Mouse (Mus musculus) embryonic facial prominence, embryonic 10.5 days (tissue): ENCODE data around the gene Gstp3. TPM values are rescaled to one million over a fixed set of nuclear protein-coding genes. Genes with fewer than 3 reads are reported as not detected.

Experiments used
- DNase-seq: peaks from one replicate; pipeline ENCODE4 v3.0.0-alpha.2; 2017; ENCODE audit warnings: low spot score
- H3K27ac ChIP-seq: fragments of 300-500 bp; sonication (generic); replicated peaks from 2 replicates; pipeline ENCODE4 v1.5.1; 2016; ENCODE audit warnings: mild to moderate bottlenecking
- H3K27me3 ChIP-seq: fragments of 300-500 bp; sonication (generic); replicated peaks from 2 replicates; pipeline ENCODE4 v1.6.1; 2016; ENCODE audit warnings: low read depth, mild to moderate bottlenecking; ENCODE audit not compliant: poor library complexity, severe bottlenecking
- H3K36me3 ChIP-seq: fragments of 300-500 bp; sonication (generic); replicated peaks from 2 replicates; pipeline ENCODE4 v1.6.1; 2016; ENCODE audit warnings: mild to moderate bottlenecking, moderate library complexity
- H3K4me1 ChIP-seq: fragments of 300-500 bp; sonication (generic); 2 replicates; pipeline ENCODE4 v1.6.1; 2016
- H3K4me3 ChIP-seq: fragments of 300-500 bp; sonication (generic); 2 replicates; pipeline ENCODE4 v1.5.1; 2016; ENCODE audit warnings: mild to moderate bottlenecking, moderate library complexity
- H3K9me3 ChIP-seq: fragments of 300-500 bp; sonication (generic); 2 replicates; pipeline ENCODE4 v1.6.1; 2016; ENCODE audit warnings: mild to moderate bottlenecking
- WGBS: fragments of 180-500 bp; shearing (Covaris S2); methylation state at CpG from one replicate; pipeline ENCODE4 v1.1.7; 2016; 5-methylcytosine and 5-hydroxymethylcytosine counted together
- polyA plus RNA-seq: library from polyadenylated mRNA; unstranded; fragments of >200 nt; fragmentation: Nextera tagmentation; extraction: Ambion mirVana; gene quantifications from 2 replicates; pipeline ENCODE4 v1.2.1, GENCODE M21; 2016

Gstp3 gene
- polyA plus RNA-seq, 1 experiment from 2014 or later, result not detected

- Histone ChIP-seq H3K4me1 (peaks cover 6% of the 10 kb centered on the region), H3K27ac (no peak overlapping the region), H3K9me3 (no peaks in the 10 kb centered on the region), H3K36me3 (no peaks in the 10 kb centered on the region), H3K27me3 (peaks cover 16% of the 10 kb centered on the region), H3K4me3 (no peak overlapping the region)
- WGBS, result 94% methylated on average over 15 of the region's 15 CpGs
- DNase-seq, result no peak
Measured at GRCm38 (mm10) chr19:4086156-4086555, 26.8 kb upstream of the Gstp3 start.

- WGBS, result 90% methylated on average over 1 of the region's 1 CpGs
- Histone ChIP-seq H3K27me3 (peaks cover 16% of the 10 kb centered on the region), H3K36me3 (no peaks in the 10 kb centered on the region), H3K4me1 (peaks cover 6% of the 10 kb centered on the region), H3K4me3 (no peak overlapping the region), H3K27ac (no peak overlapping the region), H3K9me3 (no peaks in the 10 kb centered on the region)
- DNase-seq, result no peak
Measured at GRCm38 (mm10) chr19:4084984-4085383, 25.6 kb upstream of the Gstp3 start.

- Histone ChIP-seq H3K27ac (no peak overlapping the region), H3K27me3 (peaks cover 16% of the 10 kb centered on the region)
- WGBS, result 27% methylated on average over 8 of the region's 8 CpGs
Measured at GRCm38 (mm10) chr19:4083826-4084225, 24.5 kb upstream of the Gstp3 start.

GRCm38 (mm10) chr19:4083316-4083715, 23.9 kb upstream of the Gstp3 start:
- DNase-seq, result no peak
- WGBS, result 76% methylated on average over 7 of the region's 7 CpGs

More at GRCm38 (mm10) chr19:4083826-4084225, 24.5 kb upstream of the Gstp3 start:
- Histone ChIP-seq H3K4me1 (peaks cover 6% of the 10 kb centered on the region), H3K9me3 (no peaks in the 10 kb centered on the region), H3K4me3 (no peak overlapping the region), H3K36me3 (no peaks in the 10 kb centered on the region)
- DNase-seq, result no peak

GRCm38 (mm10) chr19:4082219-4082965, 23.0 kb upstream of the Gstp3 start:
- Histone ChIP-seq H3K36me3 (no peaks in the 10 kb centered on the region), H3K4me3 (no peak overlapping the region), H3K27ac (no peak overlapping the region), H3K27me3 (peaks cover 16% of the 10 kb centered on the region), H3K4me1 (peaks cover 6% of the 10 kb centered on the region), H3K9me3 (no peaks in the 10 kb centered on the region)
- WGBS, result 83% methylated on average over 11 of the region's 11 CpGs
- no peak for DNase-seq

More at GRCm38 (mm10) chr19:4083316-4083715, 23.9 kb upstream of the Gstp3 start:
- H3K9me3 ChIP-seq, result no peaks in the 10 kb centered on the region
- H3K36me3 ChIP-seq, result no peaks in the 10 kb centered on the region
- peaks cover 16% of the 10 kb centered on the region for H3K27me3 ChIP-seq
- H3K4me1 ChIP-seq, result peaks cover 6% of the 10 kb centered on the region
- no peak overlapping the region for H3K4me3 ChIP-seq
- no peak overlapping the region for H3K27ac ChIP-seq

GRCm38 (mm10) chr19:4081394-4081793, 22.0 kb upstream of the Gstp3 start, which contains the start of gene Cabp2:
Gene Cabp2 (plus strand): TSS chr19:4081578.
- H3K4me3 ChIP-seq, result no peak within 1 kb of the TSS
- no peak for DNase-seq
- 73% methylated on average over 3 of the region's 3 CpGs for WGBS

GRCm38 (mm10) chr19:4080511-4081009, 21.2 kb upstream of the Gstp3 start:
- H3K4me1 ChIP-seq, result peaks cover 6% of the 10 kb centered on the region
- WGBS, result 67% methylated on average over 8 of the region's 8 CpGs
- H3K36me3 ChIP-seq, result no peaks in the 10 kb centered on the region
- H3K27me3 ChIP-seq, result peaks cover 16% of the 10 kb centered on the region
- H3K27ac ChIP-seq, result no peak overlapping the region
- H3K4me3 ChIP-seq, result no peak overlapping the region
- no peak for DNase-seq
- no peaks in the 10 kb centered on the region for H3K9me3 ChIP-seq

More at GRCm38 (mm10) chr19:4081394-4081793, 22.0 kb upstream of the Gstp3 start, which contains the start of gene Cabp2:
- H3K27ac ChIP-seq, result no peak within 1 kb of the TSS
- H3K9me3 ChIP-seq, result no peaks in the 10 kb centered on the region
- peaks cover 6% of the 10 kb centered on the region for H3K4me1 ChIP-seq
- H3K27me3 ChIP-seq, result peaks cover 16% of the 10 kb centered on the region
- H3K36me3 ChIP-seq, result no peaks in the 10 kb centered on the region

- peaks cover 16% of the 10 kb centered on the region for H3K27me3 ChIP-seq
- no peak overlapping the region for H3K4me3 ChIP-seq
- no peaks in the 10 kb centered on the region for H3K9me3 ChIP-seq
- DNase-seq, result no peak
- peaks cover 6% of the 10 kb centered on the region for H3K4me1 ChIP-seq
- H3K27ac ChIP-seq, result no peak overlapping the region
- H3K36me3 ChIP-seq, result no peaks in the 10 kb centered on the region
- WGBS, result 87% methylated on average over 1 of the region's 1 CpGs
Measured at GRCm38 (mm10) chr19:4079594-4079993, 20.2 kb upstream of the Gstp3 start.

GRCm38 (mm10) chr19:4075531-4075930, 16.2 kb upstream of the Gstp3 start:
- no peak for DNase-seq
- Histone ChIP-seq H3K27ac (no peak overlapping the region), H3K9me3 (no peaks in the 10 kb centered on the region), H3K27me3 (no peaks in the 10 kb centered on the region), H3K36me3 (no peaks in the 10 kb centered on the region), H3K4me3 (no peak overlapping the region), H3K4me1 (peaks cover 3% of the 10 kb centered on the region; the same call in 1 of the 2 replicates)
- 81% methylated on average over 1 of the region's 1 CpGs for WGBS

- WGBS, result 84% methylated on average over 6 of the region's 6 CpGs
- Histone ChIP-seq H3K4me1 (peaks cover 6% of the 10 kb centered on the region; the same call in 1 of the 2 replicates), H3K4me3 (no peak overlapping the region), H3K36me3 (no peaks in the 10 kb centered on the region), H3K27ac (no peak overlapping the region), H3K27me3 (no peaks in the 10 kb centered on the region), H3K9me3 (no peaks in the 10 kb centered on the region)
- DNase-seq, result no peak
Measured at GRCm38 (mm10) chr19:4072706-4073424, 13.5 kb upstream of the Gstp3 start.

GRCm38 (mm10) chr19:4071406-4071805, 12.0 kb upstream of the Gstp3 start:
- peaks cover 6% of the 10 kb centered on the region; the same call in 1 of the 2 replicates for H3K4me1 ChIP-seq
- 93% methylated on average over 6 of the region's 6 CpGs for WGBS
- no peaks in the 10 kb centered on the region for H3K36me3 ChIP-seq
- DNase-seq, result no peak
- H3K9me3 ChIP-seq, result no peaks in the 10 kb centered on the region
- no peak overlapping the region for H3K4me3 ChIP-seq
- H3K27ac ChIP-seq, result no peak overlapping the region
- H3K27me3 ChIP-seq, result no peaks in the 10 kb centered on the region

- Histone ChIP-seq H3K36me3 (no peaks in the 10 kb centered on the region), H3K4me1 (peaks cover 6% of the 10 kb centered on the region; the same call in 1 of the 2 replicates), H3K4me3 (no peak overlapping the region), H3K27ac (no peak overlapping the region), H3K27me3 (no peaks in the 10 kb centered on the region), H3K9me3 (no peaks in the 10 kb centered on the region)
- 75% methylated on average over 8 of the region's 8 CpGs for WGBS
- DNase-seq, result no peak
Measured at GRCm38 (mm10) chr19:4070756-4071155, 11.4 kb upstream of the Gstp3 start.
